Mouse (Mus musculus): ENCODE results near the gene Tmem163.

- TF ChIP-seq CTCF (IDR thresholded peaks at IDR 0.05; ENCODE audit: insufficient read depth, low read length) (no peak), POLR2A (IDR thresholded peaks at IDR 0.05; ENCODE audit: borderline replicate concordance, extremely low read depth, low read depth, low read length) (no peak)
Observed at GRCm38 (mm10) chr1:127673221-127674050, 5.9 kb downstream of the Tmem163 start.
